Mouse (Mus musculus) lung, embryonic 14.5 days (tissue): ENCODE results near the gene Phf14. TPM values are rescaled to one million over a fixed set of nuclear protein-coding genes. Genes with fewer than 3 reads are reported as not detected.
"Not testable (repeated sequence)": the region's sequence is repeated elsewhere in the genome, so short reads cannot be mapped to it uniquely, and the experiment has no call there.

Experiments
- ATAC-seq: fragments of 200-750 bp; cut with Nextera tagmentation; 2 replicates; pipeline ENCODE4 v1.8.0; 2017; ENCODE audit warnings: mild to moderate bottlenecking, moderate TSS enrichment, moderate library complexity; ENCODE audit not compliant: insufficient read depth
- DNase-seq: peaks from one replicate; pipeline ENCODE4 v3.0.0-alpha.2; 2015
- H3K27ac ChIP-seq: fragments of 300-500 bp; sonication (generic); 2 replicates; pipeline ENCODE4 v1.5.1; 2014; ENCODE audit warnings: low read depth, mild to moderate bottlenecking, moderate library complexity
- H3K27me3 ChIP-seq: fragments of 300-500 bp; sonication (generic); 2 replicates; pipeline ENCODE4 v1.6.1; 2014; ENCODE audit warnings: low read length, control low read depth; ENCODE audit not compliant: insufficient read depth
- H3K36me3 ChIP-seq: fragments of 300-500 bp; sonication (generic); 2 replicates; pipeline ENCODE4 v1.6.1; 2014; ENCODE audit warnings: control low read depth; ENCODE audit not compliant: insufficient read depth
- H3K4me1 ChIP-seq: fragments of 300-500 bp; sonication (generic); 2 replicates; pipeline ENCODE4 v1.6.1; 2014; ENCODE audit warnings: antibody characterized with exemption, control low read depth; ENCODE audit not compliant: insufficient read depth
- H3K4me2 ChIP-seq: fragments of 300-500 bp; sonication (generic); 2 replicates; pipeline ENCODE4 v1.6.1; 2014; ENCODE audit warnings: mild to moderate bottlenecking
- H3K4me3 ChIP-seq: fragments of 300-500 bp; sonication (generic); 2 replicates; pipeline ENCODE4 v1.5.1; 2014; ENCODE audit warnings: low read depth, low read length
- H3K9ac ChIP-seq: fragments of 300-500 bp; sonication (generic); 2 replicates; pipeline ENCODE4 v1.6.1; 2014
- H3K9me3 ChIP-seq: fragments of 300-500 bp; sonication (generic); 2 replicates; pipeline ENCODE4 v1.6.1; 2016; ENCODE audit warnings: low read depth, low read length, control low read depth
- CTCF ChIP-seq: IDR thresholded peaks from 2 replicates; pipeline ENCODE4 v1.5.1; 2016; ENCODE audit warnings: antibody characterized with exemption, low read depth
- WGBS: fragments of 180-500 bp; shearing (Covaris S2); extraction: QIAGEN DNeasy Blood & Tissue Kit; methylation state at CpG from one replicate; pipeline ENCODE4 v1.1.7; 2014; 5-methylcytosine and 5-hydroxymethylcytosine counted together
- polyA plus RNA-seq: library from polyadenylated mRNA; unstranded; fragments of >200 nt; fragmentation: Nextera tagmentation; extraction: Ambion mirVana; gene quantifications from 2 replicates; pipeline ENCODE4 v1.2.1, GENCODE M21; 2014

Phf14 gene
- 71.6 and 75.9 TPM in 2 replicates for polyA plus RNA-seq

DNA sequence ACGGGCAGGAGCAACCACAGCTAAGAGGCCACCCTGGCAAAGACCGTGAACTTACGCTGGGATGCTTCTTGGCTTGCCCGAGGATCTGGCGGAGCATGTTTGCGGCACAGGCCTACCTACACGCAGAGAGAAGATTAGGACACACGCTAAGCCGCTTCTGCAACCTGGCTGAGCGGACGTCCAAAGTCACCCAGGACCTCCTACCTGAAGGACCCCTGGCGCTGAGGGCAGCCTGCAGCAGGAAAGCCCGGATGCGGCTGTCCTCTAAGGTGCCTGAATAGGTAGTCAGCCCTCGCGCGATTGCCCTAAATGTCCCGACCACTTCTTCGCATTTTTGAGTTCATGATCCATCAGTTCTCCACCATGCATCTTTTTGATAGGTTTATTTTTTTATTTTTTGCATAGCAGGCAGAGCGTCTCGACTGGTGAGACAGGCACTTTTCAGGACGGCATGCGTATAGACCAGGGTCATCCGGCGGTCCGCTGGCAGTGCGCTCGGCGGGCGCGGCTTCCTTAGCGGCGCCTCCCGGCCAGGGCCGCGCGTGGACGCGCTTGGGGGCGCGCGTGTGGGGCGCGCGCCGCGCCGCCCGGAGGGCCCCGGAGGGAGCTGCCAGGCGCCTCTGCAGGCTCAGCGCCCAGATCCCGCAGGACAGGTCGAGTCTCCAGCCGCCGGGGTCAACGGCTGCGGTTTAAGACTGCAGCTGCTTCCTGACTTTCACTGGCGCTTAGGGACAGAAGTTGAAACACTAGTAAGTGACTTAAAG is at the start of gene Phf14, which contains the start of gene Ndufa4:
Gene Phf14 (plus strand): TSS at position 541 of the 764 bp plus-strand sequence.
Gene Ndufa4 (minus strand): TSS at position 229 of the 764 bp plus-strand sequence.
- Histone ChIP-seq H3K4me1 (no peaks in the 10 kb centered on the region; the same call in 1 of the 2 replicates), H3K27me3 (no peaks in the 10 kb centered on the region), H3K9ac (peak within 1 kb of the TSS; percentile 87), H3K27ac (peak within 1 kb of the TSS; percentile 79), H3K4me3 (peak within 1 kb of the TSS; percentile 73), H3K9me3 (no peaks in the 10 kb centered on the region), H3K36me3 (peaks cover 17% of the 10 kb centered on the region), H3K4me2 (peak within 1 kb of the TSS; percentile 64)
- under 1% methylated on average over 59 of the region's 59 CpGs for WGBS
- no peak for TF ChIP-seq CTCF
- ATAC-seq: peak; percentile 98
- DNase-seq: peak; percentile 96

DNA sequence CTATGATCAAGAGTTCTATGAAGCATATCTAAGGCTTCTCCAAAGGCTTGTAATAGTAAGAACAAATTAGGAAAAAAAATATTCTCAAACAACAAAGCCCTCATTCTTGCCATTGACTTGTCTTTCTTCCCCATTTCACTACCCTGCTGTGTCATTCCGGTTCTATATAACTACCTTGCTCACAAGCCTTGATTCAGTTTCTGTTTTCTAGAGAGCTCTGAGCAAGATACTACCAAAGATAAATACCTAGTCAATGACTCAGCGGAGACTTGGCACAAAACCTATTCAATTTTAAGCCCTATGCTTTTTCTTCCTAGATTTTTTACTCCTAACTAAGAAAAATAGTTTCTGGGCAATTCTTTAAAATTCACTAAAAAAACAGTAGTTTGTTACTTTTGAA is 32.2 kb upstream of the Phf14 start:
- not testable (repeated sequence) for H3K9me3 ChIP-seq, H3K36me3 ChIP-seq, H3K4me2 ChIP-seq, H3K27ac ChIP-seq, H3K27me3 ChIP-seq, H3K9ac ChIP-seq, ATAC-seq, DNase-seq, H3K4me1 ChIP-seq, H3K4me3 ChIP-seq
- WGBS: no CpG with 5 or more reads among the region's 2 CpGs

DNA sequence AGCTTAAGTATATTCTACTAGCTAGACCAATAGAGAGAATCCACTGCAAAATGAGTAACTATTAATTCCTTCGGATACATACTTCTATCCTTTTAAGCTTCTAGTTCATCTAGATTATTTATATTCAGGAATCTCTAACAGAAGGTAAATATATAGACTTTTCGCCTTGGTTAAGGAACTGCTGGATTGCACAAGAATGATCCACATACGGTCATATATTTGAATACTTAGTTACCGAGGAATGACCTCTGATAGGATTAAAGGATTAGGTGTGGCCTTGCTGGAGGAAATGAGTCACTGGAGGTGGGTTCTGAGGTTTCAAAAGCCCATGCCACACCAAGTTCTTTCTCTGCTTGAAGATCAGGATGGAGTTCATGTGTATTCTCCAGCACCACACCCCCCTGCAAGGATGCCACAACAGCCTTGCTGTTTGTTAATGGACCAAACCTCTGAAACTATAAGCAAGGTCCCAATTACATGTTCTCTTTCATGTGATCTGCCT is 6.7 kb upstream of the Phf14 start:
- no peak for TF ChIP-seq CTCF
- Histone ChIP-seq H3K9me3 (no peaks in the 10 kb centered on the region), H3K9ac (no peak overlapping the region), H3K4me3 (no peak overlapping the region), H3K27ac (no peak overlapping the region), H3K4me2 (no peak overlapping the region), H3K27me3 (no peaks in the 10 kb centered on the region), H3K36me3 (peaks cover 47% of the 10 kb centered on the region), H3K4me1 (no peaks in the 10 kb centered on the region; the same call in 1 of the 2 replicates)
- WGBS: 90% methylated on average over 4 of the region's 4 CpGs
- ATAC-seq: no peak
- DNase-seq: no peak

DNA sequence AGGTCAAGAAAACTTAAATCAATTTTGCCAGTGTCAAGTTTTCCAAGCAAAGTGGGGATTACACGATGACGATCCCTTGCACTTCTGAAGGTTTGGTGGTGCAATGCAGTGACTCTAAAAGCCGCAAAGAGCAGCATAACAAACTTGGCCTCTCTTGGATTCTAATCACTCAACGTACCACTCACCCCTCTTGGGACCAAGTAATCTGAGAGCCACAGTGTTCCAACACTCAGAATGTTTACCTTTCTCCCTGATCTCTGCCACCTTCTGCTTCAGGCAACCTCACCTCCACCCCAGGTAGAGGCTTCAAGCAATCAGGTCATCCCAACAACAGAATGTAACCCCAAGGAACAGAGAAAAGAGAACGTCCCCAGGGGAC is 730 bp upstream of the Phf14 start:
- TF ChIP-seq CTCF: no peak
- H3K4me3 ChIP-seq: peak overlapping the region; percentile 73
- DNase-seq (peak; percentile 35), ATAC-seq (peak; percentile 25)
- peaks cover 22% of the 10 kb centered on the region for H3K36me3 ChIP-seq
- no peaks in the 10 kb centered on the region; the same call in 1 of the 2 replicates for H3K4me1 ChIP-seq
- WGBS: 0% methylated on average over 5 of the region's 5 CpGs
- H3K27me3 ChIP-seq: no peaks in the 10 kb centered on the region
- H3K9me3 ChIP-seq: no peaks in the 10 kb centered on the region
- peak overlapping the region; percentile 87 for H3K9ac ChIP-seq
- peak overlapping the region; percentile 64 for H3K4me2 ChIP-seq
- H3K27ac ChIP-seq: peak overlapping the region; percentile 79

DNA sequence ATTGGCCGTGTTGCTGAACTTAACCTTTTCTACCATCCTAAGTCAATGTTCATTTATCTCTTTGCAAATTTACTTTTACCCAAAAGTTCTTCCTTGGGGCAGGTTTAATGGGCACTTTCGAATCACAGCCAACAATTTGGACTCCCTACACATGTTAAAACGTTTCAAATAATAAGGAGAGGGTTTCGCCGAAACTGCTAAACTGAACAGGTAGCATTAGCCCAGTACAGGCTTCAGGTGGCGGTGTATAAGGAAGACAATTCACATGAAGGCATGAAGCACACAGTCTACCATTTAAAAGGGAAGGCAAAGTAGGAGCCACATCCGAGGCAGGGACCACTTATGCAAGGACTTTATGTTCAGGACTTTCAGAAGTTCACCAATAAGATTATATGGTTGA is 561 bp downstream of the Phf14 start:
- Histone ChIP-seq H3K4me3 (peak overlapping the region; percentile 73), H3K4me2 (peak overlapping the region; percentile 64), H3K4me1 (no peaks in the 10 kb centered on the region; the same call in 1 of the 2 replicates), H3K27me3 (no peaks in the 10 kb centered on the region), H3K9ac (peak overlapping the region; percentile 87), H3K36me3 (peaks cover 17% of the 10 kb centered on the region), H3K9me3 (no peaks in the 10 kb centered on the region), H3K27ac (peak overlapping the region; percentile 79)
- WGBS: 24% methylated on average over 7 of the region's 7 CpGs
- no peak for TF ChIP-seq CTCF
- ATAC-seq (no peak), DNase-seq (peak; percentile 27)

DNA sequence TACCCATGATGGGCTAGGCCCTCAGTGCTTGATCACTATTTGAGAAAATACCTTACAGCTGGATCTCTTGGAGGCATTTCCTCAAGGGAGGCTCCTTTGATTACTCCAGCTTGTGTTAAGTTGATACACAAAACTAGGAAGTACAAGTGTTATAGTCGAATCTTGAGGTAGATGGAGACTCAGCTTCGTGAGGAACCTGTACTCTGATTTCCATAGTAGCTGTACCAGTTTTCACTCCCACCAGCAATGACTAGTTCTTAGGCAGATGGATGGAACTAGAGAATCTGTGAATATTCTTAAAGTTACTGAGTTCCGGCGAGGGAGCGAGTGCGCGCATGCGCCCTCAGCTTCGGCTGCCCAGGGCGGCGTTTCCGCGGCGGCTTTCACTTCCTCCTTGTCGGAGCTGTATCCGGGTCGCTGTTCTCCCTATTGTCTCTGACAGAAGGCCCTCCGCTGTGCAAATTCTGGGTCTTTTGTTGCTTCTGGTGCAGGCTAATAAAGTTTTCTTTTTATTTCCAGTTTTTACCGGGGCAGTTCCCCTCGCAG is 18.0 kb downstream of the Phf14 start:
- under 1% methylated on average over 20 of the region's 20 CpGs for WGBS

DNA sequence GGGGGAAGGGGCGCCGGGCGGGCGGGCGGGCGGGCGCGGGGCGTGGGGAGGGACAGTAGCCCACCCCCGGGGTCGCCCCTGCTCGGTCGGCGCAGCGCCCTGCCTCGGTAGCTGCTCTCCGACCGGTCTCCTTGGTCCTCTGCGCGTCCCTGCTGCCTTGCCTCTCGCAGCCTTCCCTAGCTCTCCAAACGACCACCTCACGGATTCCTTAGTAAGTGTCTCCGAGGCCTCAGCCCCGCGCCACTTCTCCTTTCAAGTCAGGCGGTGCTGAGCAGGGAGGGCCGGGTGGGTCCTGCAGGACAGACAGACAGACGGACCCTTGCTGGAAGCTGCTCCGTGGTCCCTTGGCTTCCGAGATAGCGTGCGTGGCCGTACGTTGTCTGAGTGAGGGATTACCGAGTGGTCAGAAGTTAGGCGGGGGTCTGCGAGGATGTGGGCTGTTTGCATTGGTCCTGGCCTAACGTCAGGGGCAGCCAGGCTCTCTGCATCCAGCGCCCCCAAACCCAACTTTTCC is 18.5 kb downstream of the Phf14 start:
- no peaks in the 10 kb centered on the region for H3K27me3 ChIP-seq
- H3K36me3 ChIP-seq: peaks cover 12% of the 10 kb centered on the region
- peak overlapping the region; percentile 98 for H3K27ac ChIP-seq
- no peaks in the 10 kb centered on the region for H3K9me3 ChIP-seq
- 0 out of 2 replicates have a peak, but pooled peaks cover 3% of the 10 kb centered on the region for H3K4me1 ChIP-seq
- no peak for TF ChIP-seq CTCF
- WGBS: 1% methylated on average over 28 of the region's 40 CpGs
- DNase-seq (peak; percentile 65), ATAC-seq (peak; percentile 84)
- peak overlapping the region; percentile 85 for H3K4me3 ChIP-seq
- peak overlapping the region; percentile 74 for H3K4me2 ChIP-seq
- peak overlapping the region; percentile 98 for H3K9ac ChIP-seq

More for the DNA sequence above, 18.0 kb downstream of the Phf14 start:
- peak overlapping the region; percentile 85 for H3K4me3 ChIP-seq
- H3K27me3 ChIP-seq: no peaks in the 10 kb centered on the region
- peak overlapping the region; percentile 98 for H3K27ac ChIP-seq
- H3K36me3 ChIP-seq: peaks cover 12% of the 10 kb centered on the region
- H3K9me3 ChIP-seq: no peaks in the 10 kb centered on the region
- 0 out of 2 replicates have a peak, but pooled peaks cover 3% of the 10 kb centered on the region for H3K4me1 ChIP-seq
- peak overlapping the region; percentile 98 for H3K9ac ChIP-seq
- no peak for TF ChIP-seq CTCF
- peak overlapping the region; percentile 74 for H3K4me2 ChIP-seq
- ATAC-seq (peak; percentile 95), DNase-seq (peak; percentile 96)
